Mouse (Mus musculus): ENCODE measurements around the gene Mtfp1. TPM values are rescaled to one million over a fixed set of nuclear protein-coding genes. Genes with fewer than 3 reads are reported as not detected.

Gene Mtfp1
- polyA plus RNA-seq, 1 experiment = 8.3 TPM

- peak; percentile 72 for TF ChIP-seq POLR2A (IDR thresholded peaks at IDR 0.05; ENCODE audit: insufficient read depth, low read length)
- no peak for TF ChIP-seq EP300 (IDR thresholded peaks at IDR 0.05; ENCODE audit: insufficient read depth, low read depth, low read length)
- no peak for TF ChIP-seq CTCF (IDR thresholded peaks at IDR 0.05; ENCODE audit: low read depth, low read length)
- no peaks in the 10 kb centered on the region for H3K36me3 ChIP-seq (ENCODE audit: control insufficient read depth, insufficient read depth, low read length, poor library complexity, severe bottlenecking)
- no peaks in the 10 kb centered on the region for H3K9me3 ChIP-seq (replicated peaks; ENCODE audit: control insufficient read depth, insufficient read depth, low read length, poor library complexity, severe bottlenecking)
- H3K27ac ChIP-seq (ENCODE audit: insufficient read depth, low read length) = peak within 1 kb of the TSS; percentile 49; the same call in 1 of the 2 replicates
- H3K9ac ChIP-seq (ENCODE audit: low read depth, poor library complexity, severe bottlenecking) = peak within 1 kb of the TSS; percentile 65
- no peaks in the 10 kb centered on the region for H3K27me3 ChIP-seq (ENCODE audit: control insufficient read depth, insufficient read depth, low read length, poor library complexity, severe bottlenecking)
- H3K4me1 ChIP-seq (ENCODE audit: control insufficient read depth, insufficient read depth, low read length) = no peaks in the 10 kb centered on the region
- peak within 1 kb of the TSS; percentile 34 for H3K4me3 ChIP-seq (ENCODE audit: low read depth, low read length)
Observed at GRCm38 (mm10) chr11:4122742-4123579, 27.7 kb upstream of the Mtfp1 start, which contains the start of gene Sec14l2. Gene Sec14l2, minus strand, starts transcription at chr11:4123415.

- TF ChIP-seq POLR2A (IDR thresholded peaks at IDR 0.05; ENCODE audit: insufficient read depth, low read length) (no peak), EP300 (IDR thresholded peaks at IDR 0.05; ENCODE audit: insufficient read depth, low read depth, low read length) (no peak), CTCF (IDR thresholded peaks at IDR 0.05; ENCODE audit: low read depth, low read length) (no peak)
- Histone ChIP-seq H3K9ac (ENCODE audit: low read depth, poor library complexity, severe bottlenecking) (no peak overlapping the region), H3K36me3 (ENCODE audit: control insufficient read depth, insufficient read depth, low read length, poor library complexity, severe bottlenecking) (no peaks in the 10 kb centered on the region), H3K27me3 (ENCODE audit: control insufficient read depth, insufficient read depth, low read length, poor library complexity, severe bottlenecking) (no peaks in the 10 kb centered on the region), H3K4me1 (ENCODE audit: control insufficient read depth, insufficient read depth, low read length) (no peaks in the 10 kb centered on the region), H3K4me3 (ENCODE audit: low read depth, low read length) (0 out of 2 replicates have a peak overlapping the region, but pooled peaks have one; percentile 34), H3K27ac (ENCODE audit: insufficient read depth, low read length) (no peak overlapping the region), H3K9me3 (replicated peaks; ENCODE audit: control insufficient read depth, insufficient read depth, low read length, poor library complexity, severe bottlenecking) (no peaks in the 10 kb centered on the region)
Observed at GRCm38 (mm10) chr11:4122226-4122625, 27.0 kb upstream of the Mtfp1 start.

GRCm38 (mm10) chr11:4121691-4122090, 26.4 kb upstream of the Mtfp1 start:
- Histone ChIP-seq H3K36me3 (ENCODE audit: control insufficient read depth, insufficient read depth, low read length, poor library complexity, severe bottlenecking) (no peaks in the 10 kb centered on the region), H3K27me3 (ENCODE audit: control insufficient read depth, insufficient read depth, low read length, poor library complexity, severe bottlenecking) (no peaks in the 10 kb centered on the region), H3K9ac (ENCODE audit: low read depth, poor library complexity, severe bottlenecking) (no peak overlapping the region), H3K4me1 (ENCODE audit: control insufficient read depth, insufficient read depth, low read length) (no peaks in the 10 kb centered on the region), H3K27ac (ENCODE audit: insufficient read depth, low read length) (no peak overlapping the region), H3K4me3 (ENCODE audit: low read depth, low read length) (no peak overlapping the region), H3K9me3 (replicated peaks; ENCODE audit: control insufficient read depth, insufficient read depth, low read length, poor library complexity, severe bottlenecking) (no peaks in the 10 kb centered on the region)
- TF ChIP-seq CTCF (IDR thresholded peaks at IDR 0.05; ENCODE audit: low read depth, low read length) (no peak), EP300 (IDR thresholded peaks at IDR 0.05; ENCODE audit: insufficient read depth, low read depth, low read length) (no peak), POLR2A (IDR thresholded peaks at IDR 0.05; ENCODE audit: insufficient read depth, low read length) (no peak)

GRCm38 (mm10) chr11:4119635-4120034, 24.4 kb upstream of the Mtfp1 start:
- Histone ChIP-seq H3K27me3 (ENCODE audit: control insufficient read depth, insufficient read depth, low read length, poor library complexity, severe bottlenecking) (no peaks in the 10 kb centered on the region), H3K36me3 (ENCODE audit: control insufficient read depth, insufficient read depth, low read length, poor library complexity, severe bottlenecking) (no peaks in the 10 kb centered on the region), H3K9me3 (replicated peaks; ENCODE audit: control insufficient read depth, insufficient read depth, low read length, poor library complexity, severe bottlenecking) (no peaks in the 10 kb centered on the region), H3K4me3 (ENCODE audit: low read depth, low read length) (no peak overlapping the region), H3K4me1 (ENCODE audit: control insufficient read depth, insufficient read depth, low read length) (no peaks in the 10 kb centered on the region), H3K27ac (ENCODE audit: insufficient read depth, low read length) (no peak overlapping the region), H3K9ac (ENCODE audit: low read depth, poor library complexity, severe bottlenecking) (no peak overlapping the region)
- TF ChIP-seq CTCF (IDR thresholded peaks at IDR 0.05; ENCODE audit: low read depth, low read length) = no peak
- no peak for TF ChIP-seq POLR2A (IDR thresholded peaks at IDR 0.05; ENCODE audit: insufficient read depth, low read length)
- TF ChIP-seq EP300 (IDR thresholded peaks at IDR 0.05; ENCODE audit: insufficient read depth, low read depth, low read length) = no peak

- H3K9me3 ChIP-seq (replicated peaks; ENCODE audit: control insufficient read depth, insufficient read depth, low read length, poor library complexity, severe bottlenecking) = no peaks in the 10 kb centered on the region
- H3K9ac ChIP-seq (ENCODE audit: low read depth, poor library complexity, severe bottlenecking) = peak overlapping the region; percentile 58
- peak overlapping the region; percentile 66 for H3K4me3 ChIP-seq (ENCODE audit: low read depth, low read length)
- H3K27ac ChIP-seq (ENCODE audit: insufficient read depth, low read length) = no peak overlapping the region
- TF ChIP-seq POLR2A (IDR thresholded peaks at IDR 0.05; ENCODE audit: insufficient read depth, low read length) = no peak
- no peak for TF ChIP-seq EP300 (IDR thresholded peaks at IDR 0.05; ENCODE audit: insufficient read depth, low read depth, low read length)
- TF ChIP-seq CTCF (IDR thresholded peaks at IDR 0.05; ENCODE audit: low read depth, low read length) = no peak
- no peaks in the 10 kb centered on the region for H3K36me3 ChIP-seq (ENCODE audit: control insufficient read depth, insufficient read depth, low read length, poor library complexity, severe bottlenecking)
- no peaks in the 10 kb centered on the region for H3K27me3 ChIP-seq (ENCODE audit: control insufficient read depth, insufficient read depth, low read length, poor library complexity, severe bottlenecking)
- H3K4me1 ChIP-seq (ENCODE audit: control insufficient read depth, insufficient read depth, low read length) = no peaks in the 10 kb centered on the region
Observed at GRCm38 (mm10) chr11:4118081-4118921, 23.1 kb upstream of the Mtfp1 start.
